Mouse (Mus musculus) G1E (cell line): Measurements from ENCODE around the gene B3gnt9.

Source experiments
- CTCF ChIP-seq: IDR thresholded peaks from 2 replicates; pipeline ENCODE4 v1.5.1; 2012; ENCODE audit warnings: low read depth, low read length, inconsistent platforms, mixed read lengths
- GATA1 ChIP-seq: IDR thresholded peaks from 2 replicates; pipeline ENCODE4 v1.6.1; 2012; ENCODE audit warnings: borderline replicate concordance, low read length, inconsistent platforms, mixed read lengths
- POLR2AphosphoS5 ChIP-seq: IDR thresholded peaks from 2 replicates; pipeline ENCODE4 v1.6.1; 2012; ENCODE audit warnings: low read depth, low read length, inconsistent platforms; ENCODE audit not compliant: insufficient replicate concordance
- TAL1 ChIP-seq: conservative IDR thresholded peaks from 2 replicates; pipeline ENCODE4 v1.6.1; 2012; ENCODE audit warnings: low read depth, low read length, inconsistent platforms, mixed read lengths

DNA sequence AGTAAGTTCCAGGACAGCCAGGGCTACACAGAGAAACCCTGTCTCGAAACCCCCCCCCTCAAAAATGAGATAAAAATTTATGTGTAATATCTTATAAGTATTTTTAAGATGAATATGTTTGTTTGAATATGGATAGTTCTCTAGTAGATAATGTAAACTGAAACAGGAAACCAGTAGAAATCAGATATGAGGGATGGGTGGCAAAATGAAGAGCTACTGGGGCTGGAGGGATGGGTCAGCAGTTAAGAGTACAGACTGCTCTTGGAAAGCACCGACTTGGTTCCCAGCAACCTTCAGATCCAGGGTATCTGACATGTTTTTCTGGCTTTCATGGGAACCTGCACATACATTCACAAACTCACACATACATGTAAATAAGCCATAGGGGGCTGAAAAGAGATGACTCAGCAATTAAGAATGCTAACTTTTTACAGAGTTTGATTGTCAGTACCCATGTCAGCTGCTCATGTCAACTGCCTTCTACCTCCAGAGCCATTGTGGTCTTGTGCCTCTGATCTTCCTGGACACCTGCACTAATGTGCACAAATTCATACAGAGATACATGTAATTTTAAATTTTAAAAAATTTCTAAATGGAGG is 47.2 kb downstream of the B3gnt9 start:
- no peak for TF ChIP-seq CTCF
- no peak for TF ChIP-seq GATA1
- TF ChIP-seq TAL1: no peak
- TF ChIP-seq POLR2AphosphoS5: no peak
